Mouse (Mus musculus) spleen, postnatal 10 days (tissue): ENCODE measurements around the gene Gpam.

Source experiments
- DNase-seq, 2 experiments: peaks; one replicate each; pipeline ENCODE4 v3.0.0; 2021 to 2022; ENCODE audit warnings: low spot score in 2 of 2

Gene Gpam

GRCm38 (mm10) chr19:55139301-55139700, 12.3 kb upstream of the Gpam start:
- DNase-seq = no peak

DNA sequence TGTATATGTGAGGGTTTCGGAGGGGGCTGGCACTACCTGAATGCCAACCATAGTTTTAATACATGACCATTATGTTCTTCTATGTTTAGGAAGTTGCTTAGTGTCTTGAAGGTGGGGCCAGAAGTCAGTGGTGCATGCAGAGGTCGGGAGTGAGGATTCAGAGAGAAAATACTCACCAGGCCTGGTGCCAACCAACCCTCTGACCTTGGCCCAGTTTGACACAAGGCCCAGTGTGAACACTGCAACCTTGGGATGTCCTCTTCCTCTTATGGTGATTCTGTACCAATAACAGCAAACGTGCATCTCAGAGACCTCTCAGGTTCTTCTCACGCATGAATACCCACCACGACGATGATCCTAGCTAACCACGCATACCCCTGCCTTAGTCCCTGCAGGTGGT, 11.5 kb upstream of the Gpam start:
- no peak for DNase-seq

- no peak for DNase-seq
Observed at GRCm38 (mm10) chr19:55137884-55138283, 10.8 kb upstream of the Gpam start.

GRCm38 (mm10) chr19:55136693-55137427, 9.8 kb upstream of the Gpam start:
- no peak for DNase-seq

GRCm38 (mm10) chr19:55135918-55136317, 8.9 kb upstream of the Gpam start:
- no peak for DNase-seq

DNA sequence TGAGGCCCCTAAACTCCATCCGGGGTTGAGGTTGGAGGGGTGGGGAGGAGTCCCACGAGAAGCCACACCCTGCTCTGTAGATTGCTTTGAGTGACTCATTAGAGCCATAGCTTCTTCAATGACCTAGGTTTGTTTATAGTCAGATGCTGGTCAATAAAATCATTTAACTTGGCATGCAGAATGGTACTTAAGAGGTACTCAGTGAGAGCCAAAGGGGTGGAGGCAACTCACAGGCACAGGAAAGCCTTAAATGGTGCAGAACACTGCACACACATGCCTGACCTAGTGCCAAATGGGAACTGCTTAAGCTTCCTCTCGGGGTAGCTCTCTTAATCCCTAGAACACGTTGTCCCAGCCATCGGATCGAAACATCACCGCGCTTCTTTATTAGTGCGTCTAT, 7.5 kb upstream of the Gpam start:
- no peak for DNase-seq

GRCm38 (mm10) chr19:55132476-55132875, 5.4 kb upstream of the Gpam start:
- no peak for DNase-seq

- no peak for DNase-seq
Observed at GRCm38 (mm10) chr19:55131747-55132146, 4.7 kb upstream of the Gpam start.

- no peak for DNase-seq
Observed at GRCm38 (mm10) chr19:55128469-55128868, 1.4 kb upstream of the Gpam start.

DNA sequence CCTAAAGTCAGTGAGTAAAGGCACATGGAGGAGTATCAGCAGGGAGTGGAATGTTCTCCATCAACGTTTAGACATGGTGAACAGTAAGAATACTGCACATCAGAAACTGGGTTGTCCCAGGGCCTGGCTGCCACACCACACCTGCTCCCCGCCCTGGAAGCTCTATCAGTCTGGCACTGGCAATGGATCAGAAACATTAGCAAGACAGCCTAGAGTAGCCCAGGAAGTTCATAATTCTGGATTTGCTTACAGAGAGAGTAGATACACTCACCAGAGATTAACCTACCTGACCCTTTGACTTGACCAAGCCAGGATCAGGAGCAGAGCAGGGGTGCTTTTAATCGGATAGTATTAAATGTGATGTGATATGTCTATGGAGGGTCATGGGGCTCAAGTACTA, 1.6 kb downstream of the Gpam start:
- DNase-seq = no peak

DNA sequence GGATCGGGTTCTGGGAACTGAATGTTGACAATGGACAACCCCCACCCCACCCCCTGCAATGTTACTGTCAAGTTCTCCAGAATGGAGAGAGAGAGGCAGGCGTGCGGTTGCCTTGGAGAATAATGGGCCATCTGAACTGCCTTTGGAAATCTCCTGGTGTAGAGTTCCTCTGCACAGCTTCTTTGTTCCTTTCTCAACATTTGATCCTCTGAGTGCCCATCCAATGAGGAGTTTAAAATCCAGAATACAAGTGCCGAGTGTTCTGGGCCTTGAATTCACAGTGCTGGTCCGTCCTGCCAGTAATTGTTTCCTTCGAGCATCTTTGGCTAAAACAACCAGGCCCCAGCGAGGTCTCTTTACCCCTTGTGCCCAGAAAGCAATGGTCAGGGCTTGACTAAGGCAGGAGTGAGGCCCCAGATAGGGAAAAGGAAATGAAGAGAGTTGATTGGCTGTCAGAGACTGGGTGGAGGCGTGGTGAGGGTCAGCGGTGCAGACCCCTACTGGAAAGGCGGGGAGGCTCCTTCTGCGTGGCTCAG, 4.0 kb downstream of the Gpam start:
- no peak for DNase-seq

GRCm38 (mm10) chr19:55122351-55122980, 4.6 kb downstream of the Gpam start:
- no peak for DNase-seq

DNA sequence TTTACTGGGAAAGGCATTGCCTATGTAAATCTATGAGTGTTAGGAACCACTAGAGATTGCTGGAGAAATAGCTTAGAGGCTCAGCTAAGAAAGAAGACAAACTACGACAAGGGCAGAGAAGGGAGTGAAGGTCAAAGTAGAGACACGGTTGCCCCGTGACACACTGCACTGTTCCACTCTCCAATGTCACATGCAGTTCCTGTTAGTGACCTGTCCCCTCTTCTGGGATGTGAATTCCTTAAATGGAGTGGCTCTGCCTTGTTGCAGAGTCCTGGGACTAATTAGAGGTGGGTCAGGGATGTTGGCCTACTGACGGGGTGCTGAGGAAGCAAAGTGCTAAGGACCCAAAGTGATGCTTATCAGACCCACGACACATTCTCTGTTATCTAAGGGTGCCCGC, 5.2 kb downstream of the Gpam start:
- no peak for DNase-seq

GRCm38 (mm10) chr19:55120518-55121244, 6.4 kb downstream of the Gpam start:
- no peak for DNase-seq

GRCm38 (mm10) chr19:55119541-55119940, 7.5 kb downstream of the Gpam start:
- DNase-seq = no peak

- no peak for DNase-seq
Observed at GRCm38 (mm10) chr19:55117991-55118390, 9.0 kb downstream of the Gpam start.

DNA sequence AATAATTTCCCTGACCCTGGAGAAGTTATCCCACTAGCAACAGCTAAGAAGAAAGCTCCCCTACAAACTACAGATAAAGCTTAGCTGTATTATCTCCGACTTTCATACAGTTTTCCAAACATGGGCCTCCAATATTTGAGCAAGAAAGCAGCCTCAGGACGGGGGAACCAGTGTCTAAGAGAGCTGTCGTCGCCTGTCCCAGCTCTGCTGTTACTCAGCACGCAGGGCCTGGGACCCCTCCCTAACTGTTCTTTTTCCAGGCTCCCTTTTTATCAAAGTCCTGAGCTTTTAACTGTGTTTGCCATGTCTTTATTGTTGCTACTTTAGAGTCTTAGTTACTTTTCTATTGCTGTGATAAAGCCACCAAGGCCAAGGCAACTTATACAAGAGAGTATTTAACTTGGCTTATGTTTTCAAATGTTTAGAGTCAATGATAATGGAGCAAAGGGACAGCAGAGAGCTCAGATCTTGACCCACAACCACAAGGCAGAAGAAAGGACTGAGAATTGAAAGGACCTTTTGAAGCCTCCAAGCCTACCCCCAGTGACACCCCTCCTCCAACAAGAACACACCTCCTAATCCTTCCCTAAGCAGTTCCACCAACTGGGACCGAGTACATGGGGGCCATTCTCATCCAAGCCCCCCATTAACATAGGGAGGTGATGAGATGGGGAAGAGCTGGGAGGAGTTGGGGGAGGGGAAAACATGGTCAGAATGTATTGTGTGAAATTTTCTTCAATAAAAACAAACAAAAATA, 9.8 kb downstream of the Gpam start:
- no peak for DNase-seq

- DNase-seq = no peak
Observed at GRCm38 (mm10) chr19:55115532-55115931, 11.5 kb downstream of the Gpam start.

DNA sequence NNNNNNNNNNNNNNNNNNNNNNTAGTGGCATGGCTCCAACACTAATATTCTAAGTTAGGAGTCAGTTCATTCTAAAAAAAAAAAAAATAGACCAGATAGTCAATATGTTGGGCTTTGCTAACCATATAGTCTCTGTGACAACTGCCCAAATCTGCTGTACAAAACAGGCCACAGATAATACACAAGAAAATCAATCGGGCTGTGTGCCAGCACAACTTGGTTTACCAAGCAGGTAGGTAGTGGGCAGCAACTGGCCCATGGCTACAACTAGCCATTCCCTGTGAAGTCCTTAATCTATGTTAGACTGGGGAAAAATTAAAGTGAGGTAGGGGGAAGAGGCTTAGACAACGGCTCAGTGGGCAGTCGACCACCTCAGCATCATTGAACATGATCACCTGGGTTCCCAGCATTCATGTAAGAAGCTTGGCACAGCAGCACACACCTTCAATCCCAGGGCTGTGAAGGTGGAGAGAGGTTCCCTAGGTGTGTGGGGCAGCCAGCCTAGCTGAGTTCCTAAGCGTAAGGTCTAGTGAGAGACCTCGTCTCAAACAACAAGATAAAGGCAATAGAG, 12.1 kb downstream of the Gpam start:
- no peak for DNase-seq

DNA sequence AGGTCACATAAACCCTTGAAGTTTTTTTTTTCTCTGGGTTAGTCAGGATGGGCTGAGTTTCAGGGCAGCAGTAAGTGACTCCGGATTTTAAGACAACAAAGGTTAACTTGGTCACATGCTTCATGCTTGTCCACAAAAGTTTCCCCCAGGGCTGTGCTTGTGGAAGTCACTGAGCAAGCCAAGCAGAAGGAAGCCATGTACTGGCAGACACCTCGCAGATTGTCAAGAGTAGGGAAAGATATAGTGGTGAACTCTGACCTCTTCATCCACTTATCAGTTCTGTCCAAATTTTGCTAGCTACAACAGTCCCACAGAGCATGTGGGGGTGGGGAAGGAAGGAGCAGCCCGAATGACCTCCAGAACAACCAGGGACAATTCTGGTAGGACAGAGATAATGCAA, 19.1 kb downstream of the Gpam start:
- DNase-seq = no peak

- no peak for DNase-seq
Observed at GRCm38 (mm10) chr19:55105969-55106368, 21.1 kb downstream of the Gpam start.
